Mouse (Mus musculus) frontal cortex, postnatal 25 days (tissue): ENCODE measurements at regions not wholly inside any gene's neighbourhood (a gene's known extent, or its start where the extent isn't known, plus 50 kb on each side); places are given as distances from the start of the nearest gene placed in this dataset.

Experiments used
- DNase-seq, 2 experiments: peaks; one replicate each; pipeline ENCODE4 v3.0.0; 2022; ENCODE audit warnings: low spot score in 2 of 2

- DNase-seq: no peak
These were observed 192.1 kb upstream of the Tle4 start for GRCm38 (mm10) chr19:14789992-14790391.

GRCm38 (mm10) chr19:14788630-14789029 is 190.8 kb upstream of the Tle4 start:
- DNase-seq: no peak

GRCm38 (mm10) chr19:14786868-14787267 is 189.0 kb upstream of the Tle4 start:
- DNase-seq: no peak

GRCm38 (mm10) chr19:14785661-14786060 is 187.8 kb upstream of the Tle4 start:
- DNase-seq: no peak

- no peak for DNase-seq
These were observed 179.9 kb upstream of the Tle4 start for GRCm38 (mm10) chr19:14777709-14778108.

- peak in 1 of 2 experiments; percentile 8 for DNase-seq
These were observed 179.3 kb upstream of the Tle4 start for GRCm38 (mm10) chr19:14777198-14777597.

- no peak for DNase-seq
These were observed 178.9 kb upstream of the Tle4 start for GRCm38 (mm10) chr19:14776791-14777190.

- no peak for DNase-seq
These were observed 174.9 kb upstream of the Tle4 start for GRCm38 (mm10) chr19:14772794-14773193.

- no peak for DNase-seq
These were observed 154.8 kb upstream of the Tle4 start for GRCm38 (mm10) chr19:14752646-14753045.

- DNase-seq: no peak
These were observed 144.5 kb upstream of the Tle4 start for GRCm38 (mm10) chr19:14742361-14742760.

- DNase-seq: no peak
These were observed 143.1 kb upstream of the Tle4 start for GRCm38 (mm10) chr19:14740936-14741335.

- no peak for DNase-seq
These were observed 142.3 kb upstream of the Tle4 start for GRCm38 (mm10) chr19:14740139-14740538.

GRCm38 (mm10) chr19:14736514-14736913 is 138.7 kb upstream of the Tle4 start:
- no peak for DNase-seq

GRCm38 (mm10) chr19:14725329-14725728 is 127.5 kb upstream of the Tle4 start:
- DNase-seq: no peak

- DNase-seq: no peak
These were observed 126.8 kb upstream of the Tle4 start for GRCm38 (mm10) chr19:14724637-14725036.

GRCm38 (mm10) chr19:14705791-14706190 is 107.9 kb upstream of the Tle4 start:
- no peak for DNase-seq

- no peak for DNase-seq
These were observed 103.3 kb upstream of the Tle4 start for GRCm38 (mm10) chr19:14701116-14701515.

- no peak for DNase-seq
These were observed 97.5 kb upstream of the Tle4 start for GRCm38 (mm10) chr19:14695369-14695768.

GRCm38 (mm10) chr19:14692183-14692582 is 94.3 kb upstream of the Tle4 start:
- DNase-seq: no peak

- DNase-seq: no peak
These were observed 87.8 kb upstream of the Tle4 start for GRCm38 (mm10) chr19:14685628-14686027.

GRCm38 (mm10) chr19:14684669-14685068 is 86.8 kb upstream of the Tle4 start:
- no peak for DNase-seq

- no peak for DNase-seq
These were observed 83.5 kb upstream of the Tle4 start for GRCm38 (mm10) chr19:14681306-14681705.

GRCm38 (mm10) chr19:14679776-14680175 is 81.9 kb upstream of the Tle4 start:
- no peak for DNase-seq

GRCm38 (mm10) chr19:14678584-14678983 is 80.7 kb upstream of the Tle4 start:
- no peak for DNase-seq

GRCm38 (mm10) chr19:14676929-14677328 is 79.1 kb upstream of the Tle4 start:
- DNase-seq: no peak
